Mouse (Mus musculus): Measurements from ENCODE around the gene Apol9a.
A peak's percentile ranks its signal among the peaks of the same experiment; 100 is the strongest.
"Not testable (repeated sequence)": the region's sequence is repeated elsewhere in the genome, so short reads cannot be mapped to it uniquely, and the experiment has no call there.

Apol9a gene

DNA sequence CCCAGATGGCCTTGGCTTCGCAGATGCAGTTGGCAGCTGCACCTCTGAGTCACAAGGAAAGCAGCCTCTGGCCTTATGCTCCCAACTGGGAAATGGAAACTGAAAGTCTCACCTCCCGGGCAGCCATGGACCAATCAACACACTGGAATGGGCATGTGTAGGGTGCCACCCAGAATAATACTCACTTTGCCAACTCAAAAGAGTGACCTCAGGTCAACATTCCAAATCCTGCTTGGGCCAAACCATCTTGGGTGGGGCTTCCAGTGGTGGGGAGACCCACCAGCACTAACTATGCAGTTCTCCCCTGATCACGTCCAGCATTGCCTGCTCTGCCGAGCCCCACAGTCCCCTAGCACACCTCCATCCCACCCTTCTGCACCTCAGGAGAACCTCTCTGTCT lies at the start of gene Apol9a:
Apol9a (minus strand) TSS at position 101 of the 400 bp plus-strand sequence.
- DNase-seq, result not testable (repeated sequence)

DNA sequence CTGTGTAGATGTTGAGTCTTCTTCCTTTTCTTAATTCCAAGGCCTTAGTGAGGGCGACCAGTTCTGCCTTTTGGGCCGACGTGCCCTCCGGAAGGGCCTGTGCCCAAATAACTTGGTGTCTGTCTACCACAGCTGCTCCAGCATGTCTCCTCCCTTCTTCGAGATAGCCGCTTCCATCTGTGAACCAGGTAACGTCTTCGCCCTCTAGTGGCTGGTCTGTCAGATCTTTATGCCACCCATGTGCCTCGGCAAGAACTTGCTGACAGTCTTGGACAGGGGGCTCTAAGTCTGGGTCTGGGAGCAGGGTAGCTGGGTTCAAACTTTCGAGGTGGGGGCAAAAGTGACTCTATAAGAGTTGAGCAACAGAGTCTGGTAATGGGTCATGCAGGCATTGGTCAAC lies 39.0 kb upstream of the Apol9a start:
- peak in 1 of 2 experiments; percentile 9 for DNase-seq

- DNase-seq, result not testable (repeated sequence)
Measured at GRCm38 (mm10) chr15:77447392-77447791, 36.5 kb upstream of the Apol9a start, which contains the start of gene Apol7b. Gene Apol7b, minus strand, starts transcription at chr15:77447492.

DNA sequence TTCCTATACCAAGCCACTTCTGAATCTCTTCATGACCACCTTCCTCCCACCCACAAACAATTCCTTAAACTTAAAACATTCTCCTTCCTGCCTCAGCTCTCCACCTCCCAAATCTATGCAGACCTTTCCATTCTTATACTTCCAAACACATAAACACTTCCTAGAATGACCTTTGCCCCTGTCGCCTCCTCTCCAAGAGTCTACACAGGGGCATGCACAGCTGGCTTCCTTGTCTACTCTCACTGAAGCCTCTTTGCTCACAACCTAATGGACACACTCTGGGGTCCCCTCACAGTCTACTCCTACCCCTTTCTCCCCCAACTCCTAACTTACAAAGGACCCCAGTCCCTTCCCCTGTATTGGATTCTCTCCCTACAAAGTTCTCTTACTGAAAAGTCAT lies 34.7 kb upstream of the Apol9a start:
- not testable (repeated sequence) for DNase-seq

- DNase-seq, result not testable (repeated sequence)
Measured at GRCm38 (mm10) chr15:77444746-77445145, 33.8 kb upstream of the Apol9a start.

DNA sequence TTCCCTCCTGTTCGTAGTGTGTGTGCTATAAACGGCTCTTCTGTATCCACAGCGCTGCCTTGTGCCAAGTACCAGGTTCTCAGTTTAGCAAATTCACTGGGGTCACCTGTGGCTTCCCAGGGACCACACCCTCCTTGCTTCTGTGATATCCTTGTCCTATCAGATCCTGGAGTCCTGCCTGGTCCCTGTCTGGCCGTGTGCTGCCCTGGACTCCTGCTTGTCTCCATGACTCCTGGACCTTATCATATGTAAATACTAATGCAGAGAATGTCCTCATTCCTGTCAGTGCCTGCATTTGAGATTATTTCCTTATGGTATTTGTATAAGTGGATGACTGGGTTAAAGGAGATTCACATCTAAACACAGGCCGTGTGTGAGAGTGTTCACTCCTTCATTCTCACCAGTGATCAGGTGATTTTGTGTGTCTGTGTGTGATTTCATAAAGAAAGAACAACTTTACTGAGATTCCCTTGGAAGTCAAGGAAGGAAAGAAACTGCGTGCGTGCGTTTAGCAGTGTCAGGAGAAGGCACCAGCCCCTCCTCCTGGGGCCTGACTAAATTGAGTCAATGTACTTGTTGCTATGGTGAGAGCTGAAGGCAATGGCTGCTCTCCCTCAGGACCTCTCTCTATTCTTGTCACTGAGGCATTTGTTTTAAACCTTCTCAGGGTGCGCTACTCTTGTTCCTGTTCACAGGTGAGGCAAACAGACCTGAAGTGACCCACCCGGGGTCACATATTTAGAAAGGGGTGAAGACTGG lies 17.9 kb upstream of the Apol9a start:
- not testable (repeated sequence) for DNase-seq

GRCm38 (mm10) chr15:77422925-77423324 lies 12.0 kb upstream of the Apol9a start:
- DNase-seq, result not testable (repeated sequence)

- not testable (repeated sequence) for DNase-seq
Measured at GRCm38 (mm10) chr15:77419657-77420056, 8.7 kb upstream of the Apol9a start.

GRCm38 (mm10) chr15:77416655-77417333 lies 5.9 kb upstream of the Apol9a start:
- DNase-seq, result not testable (repeated sequence)

DNA sequence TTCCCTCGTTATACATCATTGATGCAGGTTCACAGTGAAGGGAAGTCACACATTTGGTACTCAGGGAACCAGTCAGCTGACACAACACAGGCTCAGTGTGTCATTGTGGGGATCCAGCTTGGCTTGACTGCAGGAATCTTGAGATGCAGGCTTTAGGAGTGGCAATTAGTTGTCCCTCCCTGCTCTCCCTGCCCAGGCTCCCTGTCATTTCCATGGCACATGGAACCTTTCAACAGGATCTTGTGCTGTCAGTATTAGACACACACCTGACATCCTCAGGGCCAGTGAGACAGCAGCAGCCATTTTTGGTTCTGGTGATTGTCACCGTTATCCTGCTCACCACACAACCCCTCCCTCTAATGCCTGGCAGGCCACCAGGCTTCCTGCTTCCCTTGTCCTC lies 4.7 kb upstream of the Apol9a start:
- not testable (repeated sequence) for DNase-seq

GRCm38 (mm10) chr15:77412695-77413094 lies 1.8 kb upstream of the Apol9a start:
- DNase-seq, result not testable (repeated sequence)

DNA sequence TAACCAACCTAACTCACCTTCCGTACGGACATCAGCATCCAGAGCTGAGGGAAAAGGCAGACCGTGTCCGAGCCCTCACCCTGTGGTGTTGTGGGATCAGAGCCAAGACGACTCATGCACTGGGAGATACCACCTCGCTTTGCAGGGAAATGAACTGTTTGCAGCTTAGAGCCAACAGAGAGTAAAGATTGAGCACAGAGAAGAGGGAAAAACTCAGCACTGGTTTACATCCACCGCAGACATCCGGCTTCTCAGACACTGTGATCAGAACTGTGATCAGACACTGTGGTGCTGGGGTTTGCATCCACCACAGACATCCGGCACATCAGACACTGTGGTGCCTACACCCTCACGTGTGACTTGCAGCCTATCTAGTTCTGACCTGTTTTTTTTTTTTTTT lies 4.6 kb downstream of the Apol9a start:
- DNase-seq, result peak; percentile 12 to 50

- not testable (repeated sequence) for DNase-seq
Measured at GRCm38 (mm10) chr15:77399027-77399426, 11.9 kb downstream of the Apol9a start, which contains the start of gene Apol7a. Gene Apol7a, minus strand, starts transcription at chr15:77399110.

DNA sequence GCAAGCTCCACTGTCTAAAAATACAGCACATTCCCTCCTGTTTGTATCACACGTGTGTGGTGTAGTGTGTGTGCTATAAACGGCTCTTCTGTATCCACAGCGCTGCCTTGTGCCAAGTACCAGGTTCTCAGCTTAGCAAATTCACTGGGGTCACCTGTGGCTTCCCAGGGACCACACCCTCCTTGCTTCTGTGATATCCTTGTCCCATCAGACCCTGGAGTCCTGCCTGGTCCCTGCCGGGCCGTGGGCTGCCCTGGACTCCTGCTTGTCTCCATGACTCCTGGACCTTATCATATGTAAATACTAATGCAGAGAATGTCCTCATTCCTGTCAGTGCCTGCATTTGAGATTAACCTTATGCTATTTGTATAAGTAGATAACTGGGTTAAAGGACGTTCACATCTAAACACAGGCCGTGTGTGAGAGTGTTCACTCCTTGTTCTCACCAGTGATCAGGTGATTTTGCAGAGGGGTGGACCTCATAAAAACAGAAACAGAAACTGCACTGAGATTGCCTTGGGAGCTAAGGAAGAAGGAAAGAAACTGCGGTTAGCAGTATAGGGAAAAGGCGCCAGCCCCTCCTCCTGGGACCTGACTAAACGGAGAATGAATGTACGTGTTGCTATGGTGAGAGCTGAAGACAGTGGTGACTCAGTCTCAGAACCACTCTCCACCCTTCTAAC lies 13.3 kb downstream of the Apol9a start:
- not testable (repeated sequence) for DNase-seq

DNA sequence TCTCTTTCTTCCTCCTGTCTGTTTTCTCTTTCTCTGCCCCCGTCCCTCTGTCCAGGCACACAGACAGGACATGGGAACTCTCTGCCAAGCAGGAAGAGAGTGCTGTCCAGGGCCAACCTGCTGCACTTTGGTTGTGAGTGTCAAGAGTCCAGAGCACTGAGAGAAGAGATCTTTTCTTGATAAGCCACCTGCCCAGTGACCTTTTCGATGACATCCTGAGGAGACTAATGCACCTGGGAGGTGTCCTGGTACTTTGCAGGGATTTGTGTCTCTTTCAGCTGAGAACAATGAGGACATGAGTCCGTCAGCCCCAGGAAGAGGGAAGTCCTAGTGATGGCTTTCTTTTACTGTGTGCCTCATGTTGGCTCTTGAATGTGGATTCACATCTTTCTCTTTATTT lies 17.1 kb downstream of the Apol9a start:
- not testable (repeated sequence) for DNase-seq

- no peak for DNase-seq
Measured at GRCm38 (mm10) chr15:77387462-77387861, 23.5 kb downstream of the Apol9a start.

DNA sequence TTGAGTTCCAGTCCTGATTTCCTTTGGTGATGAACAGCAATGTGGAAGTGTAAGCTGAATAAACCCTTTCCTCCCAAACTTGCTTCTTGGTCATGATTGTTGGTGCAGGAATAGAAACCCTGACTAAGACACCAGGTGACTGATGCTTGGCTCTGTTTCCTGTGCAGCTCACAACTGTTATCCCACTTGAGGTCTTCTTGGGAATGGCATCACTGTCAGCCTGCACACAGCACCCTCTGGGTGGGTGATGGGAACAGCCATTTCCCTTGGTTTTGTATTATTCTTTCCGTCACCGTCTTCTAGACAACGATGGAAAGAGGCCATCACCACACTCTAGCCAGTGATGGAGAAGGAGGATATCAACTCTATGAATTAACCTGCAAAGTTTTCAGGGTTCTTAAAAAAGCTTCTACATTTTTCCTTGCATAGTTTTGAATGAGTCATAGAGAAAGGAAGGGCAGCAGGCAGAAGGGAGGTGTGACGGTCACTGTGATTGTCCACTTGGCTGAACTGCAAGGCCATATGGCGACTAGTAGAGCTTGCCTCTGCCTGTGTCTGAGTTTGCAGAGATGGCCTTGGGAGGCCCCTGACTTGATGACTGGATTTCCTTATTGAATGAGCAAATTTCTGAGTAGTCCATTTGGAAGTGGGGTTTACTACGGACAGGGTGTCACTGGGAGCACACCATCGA lies 26.4 kb downstream of the Apol9a start:
- DNase-seq, result no peak

DNA sequence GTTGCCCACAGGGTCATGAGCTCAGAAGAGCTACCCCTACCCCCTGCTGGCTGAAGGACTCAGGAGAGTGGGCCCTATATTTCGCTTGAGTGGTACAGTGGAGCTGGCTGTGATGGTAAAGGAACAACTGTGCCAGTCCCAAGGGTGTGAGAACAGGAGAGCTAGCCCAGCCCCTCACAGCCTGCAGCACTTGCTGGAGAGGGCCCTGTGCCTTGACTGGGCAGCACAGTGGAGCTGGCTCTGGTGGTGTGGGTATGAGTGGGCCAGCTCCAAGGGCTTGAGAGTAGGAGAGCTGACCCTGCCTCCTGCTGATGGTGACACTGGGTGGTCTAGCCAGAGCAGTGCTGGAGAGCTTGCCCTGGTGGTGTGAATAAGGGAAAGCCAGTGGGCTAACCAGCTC lies 28.1 kb downstream of the Apol9a start:
- no peak for DNase-seq

DNA sequence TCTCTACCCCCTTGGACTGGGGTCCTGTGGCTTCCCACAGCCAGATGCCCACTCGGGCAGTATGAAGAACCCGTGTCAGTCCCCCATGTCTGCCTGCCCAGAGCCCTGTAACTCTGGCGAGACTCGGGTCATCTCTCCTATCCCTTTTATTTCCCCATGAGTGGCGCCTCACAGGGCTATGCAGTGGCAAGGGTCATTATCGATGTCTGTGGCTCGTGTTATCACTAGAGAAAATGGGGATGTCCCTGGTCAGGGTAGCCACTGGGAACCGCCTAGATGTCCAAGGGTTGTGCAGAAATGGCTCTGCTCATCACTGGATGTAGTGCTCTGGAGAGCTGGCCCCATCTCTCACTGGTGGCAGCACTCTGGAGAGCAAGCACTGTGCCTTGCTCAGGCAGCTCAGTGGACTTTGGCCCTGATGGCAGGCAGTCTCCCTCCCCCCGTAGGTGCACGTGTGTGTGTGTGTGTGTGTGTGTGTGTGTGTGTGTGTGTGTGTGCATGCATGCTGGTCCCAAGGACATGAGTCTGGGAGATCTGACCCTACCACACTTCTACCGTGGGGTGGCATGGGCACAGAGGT lies 28.6 kb downstream of the Apol9a start:
- DNase-seq, result no peak

DNA sequence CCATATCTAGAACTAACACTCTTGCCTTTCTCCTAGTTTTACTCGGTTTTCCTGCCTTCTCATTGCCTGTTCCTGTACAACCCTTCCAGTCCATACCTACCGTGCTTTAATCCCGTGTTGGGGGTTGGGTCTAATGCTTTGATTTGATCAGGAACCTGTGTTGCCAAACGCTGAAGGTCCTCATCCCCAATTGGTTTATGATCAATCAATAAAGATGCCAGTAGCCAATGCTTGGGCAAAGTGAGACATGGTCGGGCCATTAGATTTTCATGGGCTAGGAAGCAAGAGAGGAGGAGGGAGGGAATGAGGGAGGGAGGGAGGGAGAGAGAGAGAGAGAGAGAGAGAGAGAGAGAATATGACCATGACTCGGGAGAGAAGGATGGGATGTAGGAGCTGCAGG lies 29.5 kb downstream of the Apol9a start:
- DNase-seq, result no peak

GRCm38 (mm10) chr15:77379921-77380320 lies 31.0 kb downstream of the Apol9a start:
- DNase-seq, result no peak

GRCm38 (mm10) chr15:77377419-77377818 lies 33.5 kb downstream of the Apol9a start:
- DNase-seq, result no peak
